Mouse (Mus musculus): ENCODE data around the gene Samd14. TPM values are rescaled to one million over a fixed set of nuclear protein-coding genes. Genes with fewer than 3 reads are reported as not detected.

Samd14 gene
- polyA plus RNA-seq, 1 experiment from 2014 or later: 135 TPM

GRCm38 (mm10) chr11:94991641-94992479, 17.8 kb upstream of the Samd14 start:
- peak overlapping the region; percentile 97 for H3K9ac ChIP-seq (replicated peaks; ENCODE audit: low read length)
- peaks cover 50% of the 10 kb centered on the region for H3K4me1 ChIP-seq (ENCODE audit: control insufficient read depth, insufficient read depth, low read length)
- peak overlapping the region; percentile 94 for H3K4me3 ChIP-seq (replicated peaks; ENCODE audit: low read depth, low read length)
- H3K27me3 ChIP-seq (ENCODE audit: control insufficient read depth, insufficient read depth, low read length): no peaks in the 10 kb centered on the region
- ATAC-seq (ENCODE audit: low FRiP score, low TSS enrichment) (no peak), DNase-seq (peak; percentile 67)
- WGBS: under 1% methylated on average over 98 of the region's 99 CpGs
- peak overlapping the region; percentile 95 for H3K27ac ChIP-seq (replicated peaks; ENCODE audit: low read depth, low read length)
- H3K4me2 ChIP-seq (ENCODE audit: low read length): peak overlapping the region; percentile 97
- H3K9me3 ChIP-seq (ENCODE audit: control insufficient read depth, low read length): no peaks in the 10 kb centered on the region
- peaks cover 8% of the 10 kb centered on the region for H3K36me3 ChIP-seq (ENCODE audit: control insufficient read depth, insufficient read depth, low read length)

GRCm38 (mm10) chr11:94992480-94992753, 17.3 kb upstream of the Samd14 start:
- Histone ChIP-seq H3K27me3 (ENCODE audit: control insufficient read depth, insufficient read depth, low read length) (no peaks in the 10 kb centered on the region), H3K27ac (replicated peaks; ENCODE audit: low read depth, low read length) (peak overlapping the region; percentile 41; the same call in 1 of the 2 replicates), H3K9me3 (ENCODE audit: control insufficient read depth, low read length) (no peaks in the 10 kb centered on the region), H3K36me3 (ENCODE audit: control insufficient read depth, insufficient read depth, low read length) (peaks cover 13% of the 10 kb centered on the region), H3K9ac (replicated peaks; ENCODE audit: low read length) (peak overlapping the region; percentile 97), H3K4me1 (ENCODE audit: control insufficient read depth, insufficient read depth, low read length) (peaks cover 50% of the 10 kb centered on the region), H3K4me3 (replicated peaks; ENCODE audit: low read depth, low read length) (peak overlapping the region; percentile 94), H3K4me2 (ENCODE audit: low read length) (peak overlapping the region; percentile 97)
- under 1% methylated on average over 20 of the region's 20 CpGs for WGBS
- DNase-seq (no peak), ATAC-seq (ENCODE audit: low FRiP score, low TSS enrichment) (no peak)

GRCm38 (mm10) chr11:94992754-94993606, 16.7 kb upstream of the Samd14 start:
- ATAC-seq (ENCODE audit: low FRiP score, low TSS enrichment): no peak

GRCm38 (mm10) chr11:94994208-94994814, 15.4 kb upstream of the Samd14 start:
- no peak overlapping the region for H3K27ac ChIP-seq (replicated peaks; ENCODE audit: low read depth, low read length)
- no peaks in the 10 kb centered on the region for H3K27me3 ChIP-seq (ENCODE audit: control insufficient read depth, insufficient read depth, low read length)
- DNase-seq (no peak), ATAC-seq (ENCODE audit: low FRiP score, low TSS enrichment) (no peak)
- no peaks in the 10 kb centered on the region for H3K9me3 ChIP-seq (ENCODE audit: control insufficient read depth, low read length)
- peak overlapping the region; percentile 97 for H3K4me2 ChIP-seq (ENCODE audit: low read length)
- peaks cover 31% of the 10 kb centered on the region for H3K36me3 ChIP-seq (ENCODE audit: control insufficient read depth, insufficient read depth, low read length)
- H3K9ac ChIP-seq (replicated peaks; ENCODE audit: low read length): peak overlapping the region; percentile 97
- H3K4me3 ChIP-seq (replicated peaks; ENCODE audit: low read depth, low read length): peak overlapping the region; percentile 94
- 45% methylated on average over 10 of the region's 10 CpGs for WGBS
- H3K4me1 ChIP-seq (ENCODE audit: control insufficient read depth, insufficient read depth, low read length): peaks cover 42% of the 10 kb centered on the region

More at GRCm38 (mm10) chr11:94992754-94993606, 16.7 kb upstream of the Samd14 start:
- no peak for DNase-seq
- Histone ChIP-seq H3K27me3 (ENCODE audit: control insufficient read depth, insufficient read depth, low read length) (no peaks in the 10 kb centered on the region), H3K9me3 (ENCODE audit: control insufficient read depth, low read length) (no peaks in the 10 kb centered on the region), H3K36me3 (ENCODE audit: control insufficient read depth, insufficient read depth, low read length) (peaks cover 19% of the 10 kb centered on the region), H3K4me3 (replicated peaks; ENCODE audit: low read depth, low read length) (peak overlapping the region; percentile 94), H3K9ac (replicated peaks; ENCODE audit: low read length) (peak overlapping the region; percentile 97), H3K4me2 (ENCODE audit: low read length) (peak overlapping the region; percentile 97), H3K4me1 (ENCODE audit: control insufficient read depth, insufficient read depth, low read length) (peaks cover 50% of the 10 kb centered on the region), H3K27ac (replicated peaks; ENCODE audit: low read depth, low read length) (peak overlapping the region; percentile 41; the same call in 1 of the 2 replicates)
- 1% methylated on average over 22 of the region's 22 CpGs for WGBS

- peak overlapping the region; percentile 39; the same call in 1 of the 2 replicates for H3K9ac ChIP-seq (replicated peaks; ENCODE audit: low read length)
- DNase-seq: no peak
- peaks cover 40% of the 10 kb centered on the region for H3K36me3 ChIP-seq (ENCODE audit: control insufficient read depth, insufficient read depth, low read length)
- H3K27me3 ChIP-seq (ENCODE audit: control insufficient read depth, insufficient read depth, low read length): no peaks in the 10 kb centered on the region
- peak overlapping the region; percentile 97 for H3K4me2 ChIP-seq (ENCODE audit: low read length)
- H3K4me1 ChIP-seq (ENCODE audit: control insufficient read depth, insufficient read depth, low read length): peaks cover 38% of the 10 kb centered on the region
- H3K9me3 ChIP-seq (ENCODE audit: control insufficient read depth, low read length): no peaks in the 10 kb centered on the region
- H3K27ac ChIP-seq (replicated peaks; ENCODE audit: low read depth, low read length): no peak overlapping the region
- WGBS: 90% methylated on average over 11 of the region's 11 CpGs
- ATAC-seq (ENCODE audit: low FRiP score, low TSS enrichment): no peak
- peak overlapping the region; percentile 94 for H3K4me3 ChIP-seq (replicated peaks; ENCODE audit: low read depth, low read length)
Observed at GRCm38 (mm10) chr11:94994947-94995772, 14.5 kb upstream of the Samd14 start.

- H3K9me3 ChIP-seq (ENCODE audit: control insufficient read depth, low read length): no peaks in the 10 kb centered on the region
- DNase-seq (no peak), ATAC-seq (ENCODE audit: low FRiP score, low TSS enrichment) (no peak)
- H3K27me3 ChIP-seq (ENCODE audit: control insufficient read depth, insufficient read depth, low read length): no peaks in the 10 kb centered on the region
- peaks cover 41% of the 10 kb centered on the region for H3K4me1 ChIP-seq (ENCODE audit: control insufficient read depth, insufficient read depth, low read length)
- H3K36me3 ChIP-seq (ENCODE audit: control insufficient read depth, insufficient read depth, low read length): peaks cover 49% of the 10 kb centered on the region
- WGBS: 90% methylated on average over 8 of the region's 8 CpGs
- H3K27ac ChIP-seq (replicated peaks; ENCODE audit: low read depth, low read length): no peak overlapping the region
- H3K9ac ChIP-seq (replicated peaks; ENCODE audit: low read length): 0 out of 2 replicates have a peak overlapping the region, but pooled peaks have one; percentile 39
- 0 out of 2 replicates have a peak overlapping the region, but pooled peaks have one; percentile 5 for H3K4me3 ChIP-seq (replicated peaks; ENCODE audit: low read depth, low read length)
- peak overlapping the region; percentile 97 for H3K4me2 ChIP-seq (ENCODE audit: low read length)
Observed at GRCm38 (mm10) chr11:94996101-94996500, 13.6 kb upstream of the Samd14 start.

- H3K36me3 ChIP-seq (ENCODE audit: control insufficient read depth, insufficient read depth, low read length): peaks cover 56% of the 10 kb centered on the region
- ATAC-seq (ENCODE audit: low FRiP score, low TSS enrichment) (no peak), DNase-seq (no peak)
- no peak overlapping the region for H3K9ac ChIP-seq (replicated peaks; ENCODE audit: low read length)
- H3K27ac ChIP-seq (replicated peaks; ENCODE audit: low read depth, low read length): no peak overlapping the region
- H3K4me3 ChIP-seq (replicated peaks; ENCODE audit: low read depth, low read length): no peak overlapping the region
- no peak overlapping the region for H3K4me2 ChIP-seq (ENCODE audit: low read length)
- 95% methylated on average over 6 of the region's 6 CpGs for WGBS
- peaks cover 42% of the 10 kb centered on the region for H3K4me1 ChIP-seq (ENCODE audit: control insufficient read depth, insufficient read depth, low read length)
- H3K9me3 ChIP-seq (ENCODE audit: control insufficient read depth, low read length): no peaks in the 10 kb centered on the region
- H3K27me3 ChIP-seq (ENCODE audit: control insufficient read depth, insufficient read depth, low read length): no peaks in the 10 kb centered on the region
Observed at GRCm38 (mm10) chr11:94996984-94997383, 12.7 kb upstream of the Samd14 start.

- Histone ChIP-seq H3K4me2 (ENCODE audit: low read length) (no peak overlapping the region), H3K36me3 (ENCODE audit: control insufficient read depth, insufficient read depth, low read length) (peaks cover 62% of the 10 kb centered on the region), H3K9me3 (ENCODE audit: control insufficient read depth, low read length) (no peaks in the 10 kb centered on the region), H3K9ac (replicated peaks; ENCODE audit: low read length) (no peak overlapping the region), H3K4me3 (replicated peaks; ENCODE audit: low read depth, low read length) (no peak overlapping the region), H3K27me3 (ENCODE audit: control insufficient read depth, insufficient read depth, low read length) (no peaks in the 10 kb centered on the region), H3K4me1 (ENCODE audit: control insufficient read depth, insufficient read depth, low read length) (peaks cover 42% of the 10 kb centered on the region), H3K27ac (replicated peaks; ENCODE audit: low read depth, low read length) (no peak overlapping the region)
- 77% methylated on average over 5 of the region's 5 CpGs for WGBS
- no peak for ATAC-seq (ENCODE audit: low FRiP score, low TSS enrichment)
- DNase-seq: no peak
Observed at GRCm38 (mm10) chr11:94997596-94997995, 12.1 kb upstream of the Samd14 start.

Data from midbrain, embryonic 14.5 days (tissue).